Mouse (Mus musculus) intestine, embryonic 14.5 days (tissue): ENCODE measurements around the gene Spsb2. TPM values are rescaled to one million over a fixed set of nuclear protein-coding genes. Genes with fewer than 3 reads are reported as not detected.

Source experiments
- ATAC-seq: fragments of 200-750 bp; cut with Nextera tagmentation; replicated peaks from 2 replicates; pipeline ENCODE4 v1.8.0; 2017; ENCODE audit warnings: low read depth, moderate number of reproducible peaks, moderate TSS enrichment, moderate library complexity; ENCODE audit not compliant: low FRiP score, low TSS enrichment
- DNase-seq: peaks from one replicate; pipeline ENCODE4 v3.0.0-alpha.2; 2018; ENCODE audit warnings: low spot score
- H3K27ac ChIP-seq: fragments of 300-500 bp; sonication (generic); 2 replicates; pipeline ENCODE4 v1.5.1; 2014; ENCODE audit warnings: low read depth, mild to moderate bottlenecking, control low read depth
- H3K27me3 ChIP-seq: fragments of 300-500 bp; sonication (generic); replicated peaks from 2 replicates; pipeline ENCODE4 v1.6.1; 2014; ENCODE audit warnings: low read length, control low read depth; ENCODE audit not compliant: control insufficient read depth, insufficient read depth
- H3K36me3 ChIP-seq: fragments of 300-500 bp; sonication (generic); 2 replicates; pipeline ENCODE4 v1.6.1; 2014; ENCODE audit warnings: low read length, control low read depth; ENCODE audit not compliant: control insufficient read depth, insufficient read depth
- H3K4me1 ChIP-seq: fragments of 300-500 bp; sonication (generic); replicated peaks from 2 replicates; pipeline ENCODE4 v1.6.1; 2014; ENCODE audit warnings: low read length, control low read depth, mixed read lengths; ENCODE audit not compliant: control insufficient read depth, insufficient read depth
- H3K4me2 ChIP-seq: fragments of 300-500 bp; sonication (generic); 2 replicates; pipeline ENCODE4 v1.6.1; 2014; ENCODE audit warnings: low read length
- H3K4me3 ChIP-seq: fragments of 300-500 bp; sonication (generic); 2 replicates; pipeline ENCODE4 v1.5.1; 2014; ENCODE audit warnings: low read depth, low read length, control low read depth, mixed read lengths
- H3K9ac ChIP-seq: fragments of 300-500 bp; sonication (generic); 2 replicates; pipeline ENCODE4 v1.6.1; 2014; ENCODE audit warnings: mild to moderate bottlenecking, low read length
- H3K9me3 ChIP-seq: fragments of 300-500 bp; sonication (generic); 2 replicates; pipeline ENCODE4 v1.6.1; 2016; ENCODE audit warnings: low read length, control low read depth; ENCODE audit not compliant: control insufficient read depth
- WGBS: fragments of 180-500 bp; shearing (Covaris S2); extraction: QIAGEN DNeasy Blood & Tissue Kit; methylation state at CpG from one replicate; pipeline ENCODE4 v1.1.7; 2014; 5-methylcytosine and 5-hydroxymethylcytosine counted together
- polyA plus RNA-seq: library from polyadenylated mRNA; unstranded; fragments of >200 nt; fragmentation: Nextera tagmentation; extraction: Ambion mirVana; gene quantifications from 2 replicates; pipeline ENCODE4 v1.2.1, GENCODE M21; 2014

The Spsb2 gene
- polyA plus RNA-seq, 1 experiment from 2014 or later: 7.3 TPM

GRCm38 (mm10) chr6:124770013-124770412 lies 38.4 kb upstream of the Spsb2 start:
- peak overlapping the region; percentile 47 for H3K9ac ChIP-seq
- no peaks in the 10 kb centered on the region for H3K9me3 ChIP-seq
- H3K27me3 ChIP-seq: 0 out of 2 replicates have a peak, but pooled peaks cover 3% of the 10 kb centered on the region
- H3K36me3 ChIP-seq: no peaks in the 10 kb centered on the region
- H3K27ac ChIP-seq: no peak overlapping the region
- H3K4me2 ChIP-seq: peak overlapping the region; percentile 95
- H3K4me1 ChIP-seq: peaks cover 8% of the 10 kb centered on the region
- ATAC-seq (no peak), DNase-seq (no peak)
- H3K4me3 ChIP-seq: peak overlapping the region; percentile 49; the same call in 1 of the 2 replicates
- 58% methylated on average over 7 of the region's 7 CpGs for WGBS

GRCm38 (mm10) chr6:124770511-124770910 lies 38.0 kb upstream of the Spsb2 start:
- Histone ChIP-seq H3K9me3 (no peaks in the 10 kb centered on the region), H3K36me3 (no peaks in the 10 kb centered on the region), H3K4me1 (peaks cover 8% of the 10 kb centered on the region), H3K27ac (no peak overlapping the region), H3K9ac (no peak overlapping the region), H3K4me2 (no peak overlapping the region), H3K4me3 (no peak overlapping the region), H3K27me3 (0 out of 2 replicates have a peak, but pooled peaks cover 3% of the 10 kb centered on the region)
- 86% methylated on average over 15 of the region's 15 CpGs for WGBS
- ATAC-seq: no peak
- DNase-seq: no peak

- H3K4me2 ChIP-seq: peak within 1 kb of the TSS; percentile 73
- no peaks in the 10 kb centered on the region for H3K36me3 ChIP-seq
- H3K9me3 ChIP-seq: no peaks in the 10 kb centered on the region
- peak; percentile 34; the same call in 1 of the 2 replicates for ATAC-seq
- peak within 1 kb of the TSS; percentile 40 for H3K4me3 ChIP-seq
- DNase-seq: peak; percentile 78
- WGBS: 3% methylated on average over 23 of the region's 23 CpGs
- peaks cover 14% of the 10 kb centered on the region; the same call in 1 of the 2 replicates for H3K4me1 ChIP-seq
- H3K27ac ChIP-seq: no peak within 1 kb of the TSS
- peak within 1 kb of the TSS; percentile 29; the same call in 1 of the 2 replicates for H3K9ac ChIP-seq
- H3K27me3 ChIP-seq: 0 out of 2 replicates have a peak, but pooled peaks cover 10% of the 10 kb centered on the region
Observed at GRCm38 (mm10) chr6:124779222-124779983, 29.1 kb upstream of the Spsb2 start, which contains the start of gene Lrrc23. Lrrc23 (minus strand) TSS chr6:124779727.

- ATAC-seq (no peak; the same call in 1 of the 2 replicates), DNase-seq (no peak)
- H3K9me3 ChIP-seq: no peaks in the 10 kb centered on the region
- H3K4me1 ChIP-seq: peaks cover 14% of the 10 kb centered on the region; the same call in 1 of the 2 replicates
- WGBS: 5% methylated on average over 10 of the region's 10 CpGs
- peak overlapping the region; percentile 73 for H3K4me2 ChIP-seq
- H3K27me3 ChIP-seq: 0 out of 2 replicates have a peak, but pooled peaks cover 10% of the 10 kb centered on the region
- H3K9ac ChIP-seq: peak overlapping the region; percentile 29; the same call in 1 of the 2 replicates
- peak overlapping the region; percentile 40 for H3K4me3 ChIP-seq
- no peaks in the 10 kb centered on the region for H3K36me3 ChIP-seq
- H3K27ac ChIP-seq: no peak overlapping the region
Observed at GRCm38 (mm10) chr6:124779984-124780416, 28.5 kb upstream of the Spsb2 start.

GRCm38 (mm10) chr6:124780917-124781316 lies 27.5 kb upstream of the Spsb2 start:
- H3K9ac ChIP-seq: no peak overlapping the region
- no peaks in the 10 kb centered on the region for H3K36me3 ChIP-seq
- ATAC-seq (no peak), DNase-seq (no peak)
- 0 out of 2 replicates have a peak, but pooled peaks cover 10% of the 10 kb centered on the region for H3K27me3 ChIP-seq
- peaks cover 14% of the 10 kb centered on the region; the same call in 1 of the 2 replicates for H3K4me1 ChIP-seq
- H3K27ac ChIP-seq: no peak overlapping the region
- no peak overlapping the region for H3K4me3 ChIP-seq
- 87% methylated on average over 7 of the region's 7 CpGs for WGBS
- H3K9me3 ChIP-seq: no peaks in the 10 kb centered on the region
- no peak overlapping the region for H3K4me2 ChIP-seq

GRCm38 (mm10) chr6:124782436-124782835 lies 26.0 kb upstream of the Spsb2 start:
- no peaks in the 10 kb centered on the region for H3K9me3 ChIP-seq
- WGBS: 26% methylated on average over 6 of the region's 6 CpGs
- DNase-seq: peak; percentile 62
- H3K9ac ChIP-seq: no peak overlapping the region
- no peak overlapping the region for H3K27ac ChIP-seq
- peak overlapping the region; percentile 44 for H3K4me2 ChIP-seq
- H3K36me3 ChIP-seq: no peaks in the 10 kb centered on the region
- peak overlapping the region; percentile 17; the same call in 1 of the 2 replicates for H3K4me3 ChIP-seq
- 0 out of 2 replicates have a peak, but pooled peaks cover 10% of the 10 kb centered on the region for H3K27me3 ChIP-seq
- peaks cover 14% of the 10 kb centered on the region; the same call in 1 of the 2 replicates for H3K4me1 ChIP-seq
- ATAC-seq: no peak; the same call in 1 of the 2 replicates

- Histone ChIP-seq H3K36me3 (no peaks in the 10 kb centered on the region), H3K27ac (no peak overlapping the region), H3K27me3 (no peaks in the 10 kb centered on the region), H3K9ac (no peak overlapping the region), H3K4me2 (no peak overlapping the region), H3K4me1 (0 out of 2 replicates have a peak, but pooled peaks cover 4% of the 10 kb centered on the region), H3K9me3 (no peaks in the 10 kb centered on the region), H3K4me3 (no peak overlapping the region)
- DNase-seq (no peak), ATAC-seq (no peak)
- 59% methylated on average over 8 of the region's 8 CpGs for WGBS
Observed at GRCm38 (mm10) chr6:124786756-124787420, 21.6 kb upstream of the Spsb2 start.

GRCm38 (mm10) chr6:124787722-124788121 lies 20.7 kb upstream of the Spsb2 start:
- no peaks in the 10 kb centered on the region for H3K4me1 ChIP-seq
- ATAC-seq: no peak
- H3K27ac ChIP-seq: no peak overlapping the region
- H3K36me3 ChIP-seq: no peaks in the 10 kb centered on the region
- H3K27me3 ChIP-seq: no peaks in the 10 kb centered on the region
- H3K9ac ChIP-seq: no peak overlapping the region
- H3K4me3 ChIP-seq: no peak overlapping the region
- no peaks in the 10 kb centered on the region for H3K9me3 ChIP-seq
- no peak overlapping the region for H3K4me2 ChIP-seq
- DNase-seq: no peak
- 71% methylated on average over 10 of the region's 10 CpGs for whole genome bisulfite sequencing
